Mouse (Mus musculus): Measurements from ENCODE around the gene Nr5a1. TPM values are rescaled to one million over a fixed set of nuclear protein-coding genes. Genes with fewer than 3 reads are reported as not detected.

Nr5a1 gene
- polyA plus RNA-seq, 1 experiment: 0.05 TPM

- Histone ChIP-seq H3K27me3 (ENCODE audit: control insufficient read depth, insufficient read depth, insufficient read length) (peaks cover 54% of the 10 kb centered on the region), H3K4me2 (ENCODE audit: low read depth) (no peak overlapping the region), H3K36me3 (ENCODE audit: control insufficient read depth, insufficient read depth) (no peaks in the 10 kb centered on the region), H3ac (ENCODE audit: control insufficient read depth, insufficient read length) (no peak overlapping the region), H3K79me2 (ENCODE audit: control insufficient read depth, insufficient read depth) (no peaks in the 10 kb centered on the region), H3K4me3 (no peak overlapping the region)
- no peak for TF ChIP-seq USF1 (IDR thresholded peaks at IDR 0.05; ENCODE audit: low read depth)
- no peak for TF ChIP-seq POLR2A (IDR thresholded peaks at IDR 0.05; ENCODE audit: insufficient read length, low read depth)
- TF ChIP-seq POLR2AphosphoS2 (IDR thresholded peaks at IDR 0.05; ENCODE audit: insufficient read length, low read depth): no peak
- TF ChIP-seq SRF (IDR thresholded peaks at IDR 0.05; ENCODE audit: control insufficient read depth, insufficient read length, low read depth): no peak
Measured at GRCm38 (mm10) chr2:38710304-38711241, 3.8 kb downstream of the Nr5a1 start.

- Histone ChIP-seq H3ac (ENCODE audit: control insufficient read depth, insufficient read length) (no peak overlapping the region), H3K4me2 (ENCODE audit: low read depth) (no peak overlapping the region), H3K4me3 (no peak overlapping the region), H3K27me3 (ENCODE audit: control insufficient read depth, insufficient read depth, insufficient read length) (peaks cover 68% of the 10 kb centered on the region), H3K36me3 (ENCODE audit: control insufficient read depth, insufficient read depth) (no peaks in the 10 kb centered on the region), H3K79me2 (ENCODE audit: control insufficient read depth, insufficient read depth) (no peaks in the 10 kb centered on the region)
- no peak for TF ChIP-seq USF1 (IDR thresholded peaks at IDR 0.05; ENCODE audit: low read depth)
- peak in 1 of 3 experiments; percentile 45 for TF ChIP-seq MYOD1 (IDR thresholded peaks at IDR 0.05; ENCODE audit: control insufficient read depth in 1 of 3, insufficient read length in 2 of 3, low read depth in 2 of 3)
- no peak for TF ChIP-seq E2F4 (IDR thresholded peaks at IDR 0.05; ENCODE audit: insufficient read depth)
- peak in 1 of 3 experiments; percentile 20 for TF ChIP-seq MYOG (IDR thresholded peaks at IDR 0.05; ENCODE audit: control insufficient read depth in 1 of 3, insufficient read depth in 1 of 3, insufficient read length in 2 of 3, low read depth in 2 of 3)
Measured at GRCm38 (mm10) chr2:38708907-38709688, 5.2 kb downstream of the Nr5a1 start.

GRCm38 (mm10) chr2:38706661-38707060, 7.7 kb downstream of the Nr5a1 start:
- H3K4me3 ChIP-seq: no peak overlapping the region

GRCm38 (mm10) chr2:38705036-38705435, 9.3 kb downstream of the Nr5a1 start:
- peaks cover 82% of the 10 kb centered on the region for H3K27me3 ChIP-seq (ENCODE audit: control insufficient read depth, insufficient read depth, insufficient read length)
- H3K4me2 ChIP-seq (ENCODE audit: low read depth): no peak overlapping the region
- no peaks in the 10 kb centered on the region for H3K36me3 ChIP-seq (ENCODE audit: control insufficient read depth, insufficient read depth)
- H3ac ChIP-seq (ENCODE audit: control insufficient read depth, insufficient read length): no peak overlapping the region
- H3K79me2 ChIP-seq (ENCODE audit: control insufficient read depth, insufficient read depth): no peaks in the 10 kb centered on the region
- no peak overlapping the region for H3K4me3 ChIP-seq
- TF ChIP-seq E2F4 (IDR thresholded peaks at IDR 0.05; ENCODE audit: insufficient read depth): no peak
- TF ChIP-seq REST (IDR thresholded peaks at IDR 0.05; ENCODE audit: insufficient read depth, insufficient read length): no peak
- no peak for TF ChIP-seq MAX (IDR thresholded peaks at IDR 0.05; ENCODE audit: low read depth)
- no peak for TF ChIP-seq TCF3 (IDR thresholded peaks at IDR 0.05; ENCODE audit: insufficient read length, low read depth)
- TF ChIP-seq POLR2AphosphoS2 (IDR thresholded peaks at IDR 0.05; ENCODE audit: insufficient read length, low read depth): no peak
- TF ChIP-seq CEBPB (IDR thresholded peaks at IDR 0.05; ENCODE audit: insufficient read depth, poor library complexity, severe bottlenecking): no peak
- TF ChIP-seq MYOG (IDR thresholded peaks at IDR 0.05; ENCODE audit: control insufficient read depth in 1 of 3, insufficient read depth in 1 of 3, insufficient read length in 2 of 3, low read depth in 2 of 3): no peak
- no peak for TF ChIP-seq TCF12 (IDR thresholded peaks at IDR 0.05; ENCODE audit: insufficient read depth, poor library complexity, severe bottlenecking)
- TF ChIP-seq POLR2A (IDR thresholded peaks at IDR 0.05; ENCODE audit: insufficient read length, low read depth): no peak
- no peak for TF ChIP-seq MYOD1 (IDR thresholded peaks at IDR 0.05; ENCODE audit: control insufficient read depth in 1 of 3, insufficient read length in 2 of 3, low read depth in 2 of 3)
- TF ChIP-seq USF1 (IDR thresholded peaks at IDR 0.05; ENCODE audit: low read depth): no peak
- TF ChIP-seq SRF (IDR thresholded peaks at IDR 0.05; ENCODE audit: control insufficient read depth, insufficient read length, low read depth): no peak

More at GRCm38 (mm10) chr2:38706661-38707060, 7.7 kb downstream of the Nr5a1 start:
- Histone ChIP-seq H3K79me2 (ENCODE audit: control insufficient read depth, insufficient read depth) (no peaks in the 10 kb centered on the region), H3K27me3 (ENCODE audit: control insufficient read depth, insufficient read depth, insufficient read length) (peaks cover 89% of the 10 kb centered on the region), H3K36me3 (ENCODE audit: control insufficient read depth, insufficient read depth) (no peaks in the 10 kb centered on the region), H3K4me2 (ENCODE audit: low read depth) (no peak overlapping the region), H3ac (ENCODE audit: control insufficient read depth, insufficient read length) (no peak overlapping the region)
- TF ChIP-seq MAX (IDR thresholded peaks at IDR 0.05; ENCODE audit: low read depth): no peak
- TF ChIP-seq TCF3 (IDR thresholded peaks at IDR 0.05; ENCODE audit: insufficient read length, low read depth): no peak
- no peak for TF ChIP-seq REST (IDR thresholded peaks at IDR 0.05; ENCODE audit: insufficient read depth, insufficient read length)
- TF ChIP-seq TCF12 (IDR thresholded peaks at IDR 0.05; ENCODE audit: insufficient read depth, poor library complexity, severe bottlenecking): no peak
- TF ChIP-seq POLR2AphosphoS2 (IDR thresholded peaks at IDR 0.05; ENCODE audit: insufficient read length, low read depth): no peak
- TF ChIP-seq E2F4 (IDR thresholded peaks at IDR 0.05; ENCODE audit: insufficient read depth): no peak
- no peak for TF ChIP-seq USF1 (IDR thresholded peaks at IDR 0.05; ENCODE audit: low read depth)
- TF ChIP-seq MYOD1 (IDR thresholded peaks at IDR 0.05; ENCODE audit: control insufficient read depth in 1 of 3, insufficient read length in 2 of 3, low read depth in 2 of 3): no peak
- no peak for TF ChIP-seq SRF (IDR thresholded peaks at IDR 0.05; ENCODE audit: control insufficient read depth, insufficient read length, low read depth)
- TF ChIP-seq POLR2A (IDR thresholded peaks at IDR 0.05; ENCODE audit: insufficient read length, low read depth): no peak
- TF ChIP-seq MYOG (IDR thresholded peaks at IDR 0.05; ENCODE audit: control insufficient read depth in 1 of 3, insufficient read depth in 1 of 3, insufficient read length in 2 of 3, low read depth in 2 of 3): no peak
- no peak for TF ChIP-seq CEBPB (IDR thresholded peaks at IDR 0.05; ENCODE audit: insufficient read depth, poor library complexity, severe bottlenecking)
